Mouse (Mus musculus): ENCODE results near the gene Map2k1. TPM values are rescaled to one million over a fixed set of nuclear protein-coding genes. Genes with fewer than 3 reads are reported as not detected.

Gene Map2k1
- polyA plus RNA-seq, 1 experiment = 67.3 TPM

- Histone ChIP-seq H3K4me2 (ENCODE audit: low read depth) (no peak overlapping the region), H3K27me3 (ENCODE audit: control insufficient read depth, insufficient read depth, insufficient read length) (no peaks in the 10 kb centered on the region), H3K36me3 (ENCODE audit: control insufficient read depth, insufficient read depth) (no peaks in the 10 kb centered on the region), H3K79me2 (ENCODE audit: control insufficient read depth, insufficient read depth) (peaks cover 64% of the 10 kb centered on the region), H3K4me3 (no peak overlapping the region), H3ac (ENCODE audit: control insufficient read depth, insufficient read length) (no peak overlapping the region)
- no peak for TF ChIP-seq MYOD1 (IDR thresholded peaks at IDR 0.05; ENCODE audit: control insufficient read depth in 1 of 3, insufficient read length in 2 of 3, low read depth in 2 of 3)
These were observed 24.5 kb downstream of the Map2k1 start for GRCm38 (mm10) chr9:64228972-64229371.

GRCm38 (mm10) chr9:64227736-64228135, 25.7 kb downstream of the Map2k1 start:
- no peak overlapping the region for H3ac ChIP-seq (ENCODE audit: control insufficient read depth, insufficient read length)
- no peaks in the 10 kb centered on the region for H3K27me3 ChIP-seq (ENCODE audit: control insufficient read depth, insufficient read depth, insufficient read length)
- H3K36me3 ChIP-seq (ENCODE audit: control insufficient read depth, insufficient read depth) = no peaks in the 10 kb centered on the region
- peaks cover 69% of the 10 kb centered on the region for H3K79me2 ChIP-seq (ENCODE audit: control insufficient read depth, insufficient read depth)
- no peak overlapping the region for H3K4me3 ChIP-seq
- TF ChIP-seq MAX (IDR thresholded peaks at IDR 0.05; ENCODE audit: low read depth) (no peak), USF1 (IDR thresholded peaks at IDR 0.05; ENCODE audit: low read depth) (no peak), MYOG (IDR thresholded peaks at IDR 0.05; ENCODE audit: control insufficient read depth in 1 of 3, insufficient read depth in 1 of 3, insufficient read length in 2 of 3, low read depth in 2 of 3) (no peak)
- H3K4me2 ChIP-seq (ENCODE audit: low read depth) = no peak overlapping the region

GRCm38 (mm10) chr9:64225805-64226204, 27.6 kb downstream of the Map2k1 start:
- Histone ChIP-seq H3K4me3 (no peak overlapping the region), H3ac (ENCODE audit: control insufficient read depth, insufficient read length) (no peak overlapping the region), H3K36me3 (ENCODE audit: control insufficient read depth, insufficient read depth) (no peaks in the 10 kb centered on the region), H3K79me2 (ENCODE audit: control insufficient read depth, insufficient read depth) (peaks cover 64% of the 10 kb centered on the region), H3K4me2 (ENCODE audit: low read depth) (no peak overlapping the region), H3K27me3 (ENCODE audit: control insufficient read depth, insufficient read depth, insufficient read length) (no peaks in the 10 kb centered on the region)
- TF ChIP-seq CEBPB (IDR thresholded peaks at IDR 0.05; ENCODE audit: insufficient read depth, poor library complexity, severe bottlenecking) (no peak), REST (IDR thresholded peaks at IDR 0.05; ENCODE audit: insufficient read depth, insufficient read length) (no peak), MYOG (IDR thresholded peaks at IDR 0.05; ENCODE audit: control insufficient read depth in 1 of 3, insufficient read depth in 1 of 3, insufficient read length in 2 of 3, low read depth in 2 of 3) (no peak), TCF3 (IDR thresholded peaks at IDR 0.05; ENCODE audit: insufficient read length, low read depth) (no peak), MAX (IDR thresholded peaks at IDR 0.05; ENCODE audit: low read depth) (no peak), E2F4 (IDR thresholded peaks at IDR 0.05; ENCODE audit: insufficient read depth) (no peak), POLR2A (IDR thresholded peaks at IDR 0.05; ENCODE audit: insufficient read length, low read depth) (no peak), USF1 (IDR thresholded peaks at IDR 0.05; ENCODE audit: low read depth) (no peak), TCF12 (IDR thresholded peaks at IDR 0.05; ENCODE audit: insufficient read depth, poor library complexity, severe bottlenecking) (no peak), POLR2AphosphoS2 (IDR thresholded peaks at IDR 0.05; ENCODE audit: insufficient read length, low read depth) (no peak), SRF (IDR thresholded peaks at IDR 0.05; ENCODE audit: control insufficient read depth, insufficient read length, low read depth) (no peak)

- no peaks in the 10 kb centered on the region for H3K36me3 ChIP-seq (ENCODE audit: control insufficient read depth, insufficient read depth)
- no peak for TF ChIP-seq E2F4 (IDR thresholded peaks at IDR 0.05; ENCODE audit: insufficient read depth)
- no peak for TF ChIP-seq CEBPB (IDR thresholded peaks at IDR 0.05; ENCODE audit: insufficient read depth, poor library complexity, severe bottlenecking)
- no peak for TF ChIP-seq SRF (IDR thresholded peaks at IDR 0.05; ENCODE audit: control insufficient read depth, insufficient read length, low read depth)
- no peak for TF ChIP-seq MYOG (IDR thresholded peaks at IDR 0.05; ENCODE audit: control insufficient read depth in 1 of 3, insufficient read depth in 1 of 3, insufficient read length in 2 of 3, low read depth in 2 of 3)
- TF ChIP-seq REST (IDR thresholded peaks at IDR 0.05; ENCODE audit: insufficient read depth, insufficient read length) = no peak
- no peak for TF ChIP-seq USF1 (IDR thresholded peaks at IDR 0.05; ENCODE audit: low read depth)
- no peak for TF ChIP-seq MAX (IDR thresholded peaks at IDR 0.05; ENCODE audit: low read depth)
- no peak for TF ChIP-seq TCF12 (IDR thresholded peaks at IDR 0.05; ENCODE audit: insufficient read depth, poor library complexity, severe bottlenecking)
- no peak for TF ChIP-seq POLR2AphosphoS2 (IDR thresholded peaks at IDR 0.05; ENCODE audit: insufficient read length, low read depth)
- H3K4me2 ChIP-seq (ENCODE audit: low read depth) = no peak overlapping the region
- H3K27me3 ChIP-seq (ENCODE audit: control insufficient read depth, insufficient read depth, insufficient read length) = no peaks in the 10 kb centered on the region
- H3K79me2 ChIP-seq (ENCODE audit: control insufficient read depth, insufficient read depth) = peaks cover 71% of the 10 kb centered on the region
- H3ac ChIP-seq (ENCODE audit: control insufficient read depth, insufficient read length) = no peak overlapping the region
- H3K4me3 ChIP-seq = no peak overlapping the region
These were observed 31.3 kb downstream of the Map2k1 start for GRCm38 (mm10) chr9:64222098-64222497.

- peaks cover 68% of the 10 kb centered on the region for H3K79me2 ChIP-seq (ENCODE audit: control insufficient read depth, insufficient read depth)
- H3K36me3 ChIP-seq (ENCODE audit: control insufficient read depth, insufficient read depth) = no peaks in the 10 kb centered on the region
- H3K4me3 ChIP-seq = no peak overlapping the region
- TF ChIP-seq MYOD1 (IDR thresholded peaks at IDR 0.05; ENCODE audit: control insufficient read depth in 1 of 3, insufficient read length in 2 of 3, low read depth in 2 of 3) = no peak
- no peak for TF ChIP-seq MYOG (IDR thresholded peaks at IDR 0.05; ENCODE audit: control insufficient read depth in 1 of 3, insufficient read depth in 1 of 3, insufficient read length in 2 of 3, low read depth in 2 of 3)
- no peak for TF ChIP-seq POLR2A (IDR thresholded peaks at IDR 0.05; ENCODE audit: insufficient read length, low read depth)
- no peak for TF ChIP-seq MAX (IDR thresholded peaks at IDR 0.05; ENCODE audit: low read depth)
- TF ChIP-seq USF1 (IDR thresholded peaks at IDR 0.05; ENCODE audit: low read depth) = no peak
- no peak for TF ChIP-seq CEBPB (IDR thresholded peaks at IDR 0.05; ENCODE audit: insufficient read depth, poor library complexity, severe bottlenecking)
- TF ChIP-seq SRF (IDR thresholded peaks at IDR 0.05; ENCODE audit: control insufficient read depth, insufficient read length, low read depth) = no peak
- no peak for TF ChIP-seq TCF12 (IDR thresholded peaks at IDR 0.05; ENCODE audit: insufficient read depth, poor library complexity, severe bottlenecking)
- TF ChIP-seq POLR2AphosphoS2 (IDR thresholded peaks at IDR 0.05; ENCODE audit: insufficient read length, low read depth) = no peak
- no peak for TF ChIP-seq REST (IDR thresholded peaks at IDR 0.05; ENCODE audit: insufficient read depth, insufficient read length)
- no peak for TF ChIP-seq E2F4 (IDR thresholded peaks at IDR 0.05; ENCODE audit: insufficient read depth)
- no peak for TF ChIP-seq TCF3 (IDR thresholded peaks at IDR 0.05; ENCODE audit: insufficient read length, low read depth)
- H3K4me2 ChIP-seq (ENCODE audit: low read depth) = no peak overlapping the region
- H3K27me3 ChIP-seq (ENCODE audit: control insufficient read depth, insufficient read depth, insufficient read length) = no peaks in the 10 kb centered on the region
- H3ac ChIP-seq (ENCODE audit: control insufficient read depth, insufficient read length) = no peak overlapping the region
These were observed 32.0 kb downstream of the Map2k1 start for GRCm38 (mm10) chr9:64221480-64221879.

Measured in myocyte (in vitro differentiated cells).